Mouse (Mus musculus): ENCODE results near the gene Enox1. TPM values are rescaled to one million over a fixed set of nuclear protein-coding genes. Genes with fewer than 3 reads are reported as not detected.

Gene Enox1
- polyA plus RNA-seq, 1 experiment from 2014 or later, result 0.13 TPM

DNA sequence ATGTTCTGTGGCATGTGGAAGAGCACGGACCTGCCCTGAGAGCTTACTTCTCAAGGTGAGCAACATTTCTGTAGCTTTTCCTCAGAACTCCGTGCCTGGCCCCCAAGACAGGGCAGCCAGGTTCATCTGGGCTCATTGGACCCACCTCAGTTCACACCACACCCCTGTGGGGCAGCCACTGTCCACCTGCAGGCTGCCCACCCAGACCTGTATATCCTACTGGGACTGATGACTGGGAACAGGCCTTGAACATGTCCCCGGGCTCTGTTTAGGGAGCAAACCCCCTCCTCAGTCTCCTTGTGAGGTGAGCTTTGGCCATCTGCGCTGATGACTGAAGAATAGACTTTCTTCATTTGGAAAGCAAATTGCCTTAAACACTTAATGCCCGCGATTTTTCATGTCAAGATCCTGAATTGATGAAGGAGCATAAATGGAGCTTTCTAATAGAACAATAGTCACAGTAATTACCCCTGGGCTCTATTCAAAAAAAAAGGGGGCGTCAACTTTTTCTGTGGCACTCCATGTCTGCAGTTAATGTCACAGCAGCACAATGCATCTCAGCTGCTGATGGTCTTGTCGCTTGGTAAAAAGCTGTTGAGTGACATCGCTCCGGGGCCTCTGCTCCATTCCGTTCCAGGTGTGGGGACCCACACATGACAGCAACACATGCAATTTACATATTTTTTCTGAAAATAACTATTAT lies 436.7 kb downstream of the Enox1 start:
- no peaks in the 10 kb centered on the region for H3K27me3 ChIP-seq (ENCODE audit: control insufficient read depth, insufficient read depth, low read depth, low read length)
- no peaks in the 10 kb centered on the region for H3K4me1 ChIP-seq (ENCODE audit: control insufficient read depth, low read depth, low read length)
- no peak overlapping the region for H3K4me2 ChIP-seq (ENCODE audit: low read depth, low read length)
- no peaks in the 10 kb centered on the region for H3K9me3 ChIP-seq (replicated peaks; ENCODE audit: control insufficient read depth, low read length)
- H3K4me3 ChIP-seq (ENCODE audit: low read depth, low read length), result no peak overlapping the region
- H3K9ac ChIP-seq (ENCODE audit: low read depth, low read length), result no peak overlapping the region
- no peaks in the 10 kb centered on the region for H3K36me3 ChIP-seq (ENCODE audit: control insufficient read depth, insufficient read depth)
- H3K27ac ChIP-seq (ENCODE audit: low read length), result no peak overlapping the region
- no peak for ATAC-seq (ENCODE audit: low read depth)
- WGBS (ENCODE audit: insufficient replicate concordance), result 79% methylated on average over 11 of the region's 11 CpGs

- Histone ChIP-seq H3K27ac (ENCODE audit: low read length) (no peak overlapping the region), H3K4me3 (ENCODE audit: low read depth, low read length) (no peak overlapping the region), H3K4me1 (ENCODE audit: control insufficient read depth, low read depth, low read length) (no peaks in the 10 kb centered on the region), H3K27me3 (ENCODE audit: control insufficient read depth, insufficient read depth, low read depth, low read length) (no peaks in the 10 kb centered on the region), H3K9ac (ENCODE audit: low read depth, low read length) (no peak overlapping the region), H3K4me2 (ENCODE audit: low read depth, low read length) (no peak overlapping the region), H3K36me3 (ENCODE audit: control insufficient read depth, insufficient read depth) (no peaks in the 10 kb centered on the region), H3K9me3 (replicated peaks; ENCODE audit: control insufficient read depth, low read length) (no peaks in the 10 kb centered on the region)
- no peak for ATAC-seq (ENCODE audit: low read depth)
- 72% methylated on average over 14 of the region's 14 CpGs for WGBS (ENCODE audit: insufficient replicate concordance)
Observed at GRCm38 (mm10) chr14:77596216-77597175, 439.9 kb downstream of the Enox1 start.

GRCm38 (mm10) chr14:77599016-77599704 lies 442.6 kb downstream of the Enox1 start:
- Histone ChIP-seq H3K4me2 (ENCODE audit: low read depth, low read length) (no peak overlapping the region), H3K9me3 (replicated peaks; ENCODE audit: control insufficient read depth, low read length) (no peaks in the 10 kb centered on the region), H3K4me3 (ENCODE audit: low read depth, low read length) (no peak overlapping the region), H3K27ac (ENCODE audit: low read length) (no peak overlapping the region), H3K36me3 (ENCODE audit: control insufficient read depth, insufficient read depth) (no peaks in the 10 kb centered on the region), H3K4me1 (ENCODE audit: control insufficient read depth, low read depth, low read length) (no peaks in the 10 kb centered on the region), H3K9ac (ENCODE audit: low read depth, low read length) (no peak overlapping the region), H3K27me3 (ENCODE audit: control insufficient read depth, insufficient read depth, low read depth, low read length) (no peaks in the 10 kb centered on the region)
- no peak for ATAC-seq (ENCODE audit: low read depth)
- WGBS (ENCODE audit: insufficient replicate concordance), result 65% methylated on average over 14 of the region's 14 CpGs

- H3K9me3 ChIP-seq (replicated peaks; ENCODE audit: control insufficient read depth, low read length), result no peaks in the 10 kb centered on the region
- H3K27me3 ChIP-seq (ENCODE audit: control insufficient read depth, insufficient read depth, low read depth, low read length), result no peaks in the 10 kb centered on the region
- no peak overlapping the region for H3K9ac ChIP-seq (ENCODE audit: low read depth, low read length)
- WGBS (ENCODE audit: insufficient replicate concordance), result 44% methylated on average over 1 of the region's 1 CpGs
- no peak overlapping the region for H3K4me3 ChIP-seq (ENCODE audit: low read depth, low read length)
- ATAC-seq (ENCODE audit: low read depth), result no peak
- H3K4me1 ChIP-seq (ENCODE audit: control insufficient read depth, low read depth, low read length), result no peaks in the 10 kb centered on the region
- H3K36me3 ChIP-seq (ENCODE audit: control insufficient read depth, insufficient read depth), result no peaks in the 10 kb centered on the region
- no peak overlapping the region for H3K4me2 ChIP-seq (ENCODE audit: low read depth, low read length)
- H3K27ac ChIP-seq (ENCODE audit: low read length), result no peak overlapping the region
Observed at GRCm38 (mm10) chr14:77600773-77601172, 444.2 kb downstream of the Enox1 start.

DNA sequence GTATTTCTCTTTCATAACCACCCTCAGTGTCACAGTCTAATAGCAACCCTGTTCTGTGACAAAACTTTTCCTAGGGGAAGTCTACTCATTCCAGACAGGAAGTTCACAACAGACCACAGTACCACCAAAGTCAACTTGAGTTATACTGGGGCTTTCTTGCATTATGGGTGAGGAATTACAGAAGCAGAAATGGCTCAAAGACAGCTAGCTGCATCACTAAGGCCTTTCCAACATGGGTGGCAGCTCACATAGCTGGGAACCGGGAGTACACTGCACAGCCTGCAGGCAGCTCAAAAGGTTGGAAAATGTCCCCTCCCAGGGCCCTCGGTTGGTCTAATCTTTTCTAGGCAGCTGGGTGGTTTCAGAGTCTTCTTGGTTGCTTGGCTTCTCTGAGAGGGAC lies 444.9 kb downstream of the Enox1 start:
- H3K4me3 ChIP-seq (ENCODE audit: low read depth, low read length), result no peak overlapping the region
- no peak overlapping the region for H3K4me2 ChIP-seq (ENCODE audit: low read depth, low read length)
- WGBS (ENCODE audit: insufficient replicate concordance), result 53% methylated on average over 2 of the region's 2 CpGs
- H3K4me1 ChIP-seq (ENCODE audit: control insufficient read depth, low read depth, low read length), result no peaks in the 10 kb centered on the region
- no peak for ATAC-seq (ENCODE audit: low read depth)
- H3K9ac ChIP-seq (ENCODE audit: low read depth, low read length), result no peak overlapping the region
- H3K27me3 ChIP-seq (ENCODE audit: control insufficient read depth, insufficient read depth, low read depth, low read length), result no peaks in the 10 kb centered on the region
- H3K36me3 ChIP-seq (ENCODE audit: control insufficient read depth, insufficient read depth), result no peaks in the 10 kb centered on the region
- no peak overlapping the region for H3K27ac ChIP-seq (ENCODE audit: low read length)
- no peaks in the 10 kb centered on the region for H3K9me3 ChIP-seq (replicated peaks; ENCODE audit: control insufficient read depth, low read length)

DNA sequence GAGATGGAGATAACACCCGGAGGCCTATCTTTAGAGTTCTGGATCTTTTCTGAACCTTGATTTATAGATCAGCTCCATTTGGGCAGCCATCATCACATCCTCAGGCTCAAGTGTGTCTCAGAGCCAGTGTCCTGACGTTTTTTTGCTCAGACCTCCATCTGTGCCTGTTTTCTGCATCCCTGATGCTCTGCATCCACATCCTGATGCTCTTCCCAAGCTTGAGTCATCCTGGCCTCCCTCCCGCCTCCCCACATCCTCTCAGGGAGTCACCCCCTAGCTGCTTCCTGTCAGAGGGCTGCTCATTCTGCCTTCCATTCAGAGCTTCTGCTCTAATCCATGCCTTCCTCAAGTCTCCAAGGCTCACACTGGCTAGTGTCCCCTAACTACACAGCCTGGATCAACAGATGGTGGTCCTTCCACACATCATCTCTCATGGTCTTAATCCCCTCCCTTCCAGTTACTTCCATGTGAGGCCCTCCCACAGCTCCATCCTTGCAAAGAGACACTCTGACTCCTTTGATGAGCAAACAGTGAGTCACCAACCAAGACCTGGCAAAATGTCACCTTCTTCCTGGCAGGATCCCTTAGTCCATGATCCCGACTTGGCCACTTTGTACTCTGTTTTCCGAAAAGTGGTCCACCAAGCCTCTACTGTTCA lies 451.7 kb downstream of the Enox1 start:
- ATAC-seq (ENCODE audit: low read depth), result no peak
- 52% methylated on average over 5 of the region's 5 CpGs for WGBS (ENCODE audit: insufficient replicate concordance)

DNA sequence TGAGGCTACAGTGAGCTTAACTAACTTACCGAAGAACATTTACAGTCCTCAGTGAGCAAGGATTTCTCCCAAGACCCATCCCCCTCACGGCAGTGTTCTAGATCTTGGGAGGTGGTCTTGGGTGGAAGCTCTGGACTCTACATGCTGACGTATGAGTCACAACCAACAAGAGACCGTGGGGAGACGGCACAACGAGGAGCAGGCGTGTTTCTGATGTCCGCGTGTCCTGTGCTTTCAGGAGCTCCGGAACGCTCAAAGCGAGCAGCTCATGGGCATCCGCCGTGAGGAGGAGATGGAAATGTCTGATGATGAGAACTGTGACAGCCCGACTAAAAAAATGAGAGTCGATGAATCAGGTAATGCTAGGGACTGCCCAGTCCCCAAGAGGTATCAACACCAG lies 458.6 kb downstream of the Enox1 start:
- no peak overlapping the region for H3K9ac ChIP-seq (ENCODE audit: low read depth, low read length)
- H3K9me3 ChIP-seq (replicated peaks; ENCODE audit: control insufficient read depth, low read length), result no peaks in the 10 kb centered on the region
- no peak for ATAC-seq (ENCODE audit: low read depth)
- H3K4me1 ChIP-seq (ENCODE audit: control insufficient read depth, low read depth, low read length), result no peaks in the 10 kb centered on the region
- H3K4me2 ChIP-seq (ENCODE audit: low read depth, low read length), result no peak overlapping the region
- no peak overlapping the region for H3K27ac ChIP-seq (ENCODE audit: low read length)
- no peaks in the 10 kb centered on the region for H3K36me3 ChIP-seq (ENCODE audit: control insufficient read depth, insufficient read depth)
- no peaks in the 10 kb centered on the region for H3K27me3 ChIP-seq (ENCODE audit: control insufficient read depth, insufficient read depth, low read depth, low read length)
- no peak overlapping the region for H3K4me3 ChIP-seq (ENCODE audit: low read depth, low read length)
- 79% methylated on average over 16 of the region's 16 CpGs for WGBS (ENCODE audit: insufficient replicate concordance)

More for the DNA sequence above, 451.7 kb downstream of the Enox1 start:
- Histone ChIP-seq H3K27ac (ENCODE audit: low read length) (no peak overlapping the region), H3K27me3 (ENCODE audit: control insufficient read depth, insufficient read depth, low read depth, low read length) (no peaks in the 10 kb centered on the region), H3K4me1 (ENCODE audit: control insufficient read depth, low read depth, low read length) (no peaks in the 10 kb centered on the region), H3K9me3 (replicated peaks; ENCODE audit: control insufficient read depth, low read length) (no peaks in the 10 kb centered on the region), H3K36me3 (ENCODE audit: control insufficient read depth, insufficient read depth) (no peaks in the 10 kb centered on the region), H3K4me2 (ENCODE audit: low read depth, low read length) (no peak overlapping the region), H3K9ac (ENCODE audit: low read depth, low read length) (no peak overlapping the region), H3K4me3 (ENCODE audit: low read depth, low read length) (no peak overlapping the region)

DNA sequence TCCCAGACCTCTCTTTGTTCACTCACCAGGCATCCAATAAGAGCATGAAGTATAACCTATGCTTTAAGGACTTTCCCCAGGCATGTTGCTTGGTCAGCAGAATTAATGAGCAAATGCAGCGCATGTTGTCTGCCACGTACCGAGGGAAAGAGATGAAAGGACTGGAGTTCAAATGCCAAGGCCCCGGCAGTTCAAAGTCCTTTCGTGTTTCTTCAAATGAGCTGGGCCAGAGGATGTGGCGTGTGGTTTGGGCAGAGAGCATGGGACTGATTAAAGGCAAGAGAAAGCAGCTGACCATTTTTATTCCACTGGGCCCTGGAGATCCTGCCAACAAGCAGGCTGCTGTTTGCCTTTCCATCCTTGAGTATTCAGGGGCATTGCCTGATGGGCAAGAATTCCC lies 460.7 kb downstream of the Enox1 start:
- no peak overlapping the region for H3K27ac ChIP-seq (ENCODE audit: low read length)
- no peak overlapping the region for H3K4me2 ChIP-seq (ENCODE audit: low read depth, low read length)
- no peaks in the 10 kb centered on the region for H3K36me3 ChIP-seq (ENCODE audit: control insufficient read depth, insufficient read depth)
- no peak overlapping the region for H3K9ac ChIP-seq (ENCODE audit: low read depth, low read length)
- no peaks in the 10 kb centered on the region for H3K4me1 ChIP-seq (ENCODE audit: control insufficient read depth, low read depth, low read length)
- no peak overlapping the region for H3K4me3 ChIP-seq (ENCODE audit: low read depth, low read length)
- ATAC-seq (ENCODE audit: low read depth), result no peak
- 68% methylated on average over 6 of the region's 6 CpGs for WGBS (ENCODE audit: insufficient replicate concordance)
- no peaks in the 10 kb centered on the region for H3K9me3 ChIP-seq (replicated peaks; ENCODE audit: control insufficient read depth, low read length)
- no peaks in the 10 kb centered on the region for H3K27me3 ChIP-seq (ENCODE audit: control insufficient read depth, insufficient read depth, low read depth, low read length)

Measured in liver, embryonic 16.5 days (tissue).